Mouse (Mus musculus) heart, adult 11 months (tissue): ENCODE measurements at regions not wholly inside any gene's neighbourhood (a gene's known extent, or its start where the extent isn't known, plus 50 kb on each side); places are given as distances from the start of the nearest gene placed in this dataset.
A peak's percentile ranks its signal among the peaks of the same experiment; 100 is the strongest.

Experiments used
- DNase-seq: peaks from one replicate; pipeline ENCODE4 v3.0.0; 2022

DNA sequence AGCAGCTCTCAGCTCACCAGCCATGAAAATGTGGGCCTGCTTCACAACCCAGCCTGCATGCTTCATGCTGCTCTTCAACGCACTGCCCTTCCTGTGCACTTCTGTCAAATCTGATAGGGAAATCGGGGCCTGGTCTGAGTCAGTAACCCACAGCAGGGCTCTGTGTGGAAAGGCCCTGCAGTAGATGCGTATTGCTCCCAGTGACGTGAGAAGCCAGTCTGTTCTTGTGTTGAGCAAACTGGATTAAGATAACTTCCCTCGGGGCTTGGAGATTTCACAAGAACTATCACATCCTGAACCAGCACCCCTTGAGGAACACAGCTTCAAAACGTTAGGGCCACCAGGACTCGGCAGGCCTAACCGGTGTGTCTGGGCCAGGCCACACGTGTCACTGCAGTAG lies 106.5 kb upstream of the Klf14 start:
- peak; percentile 93 for DNase-seq

DNA sequence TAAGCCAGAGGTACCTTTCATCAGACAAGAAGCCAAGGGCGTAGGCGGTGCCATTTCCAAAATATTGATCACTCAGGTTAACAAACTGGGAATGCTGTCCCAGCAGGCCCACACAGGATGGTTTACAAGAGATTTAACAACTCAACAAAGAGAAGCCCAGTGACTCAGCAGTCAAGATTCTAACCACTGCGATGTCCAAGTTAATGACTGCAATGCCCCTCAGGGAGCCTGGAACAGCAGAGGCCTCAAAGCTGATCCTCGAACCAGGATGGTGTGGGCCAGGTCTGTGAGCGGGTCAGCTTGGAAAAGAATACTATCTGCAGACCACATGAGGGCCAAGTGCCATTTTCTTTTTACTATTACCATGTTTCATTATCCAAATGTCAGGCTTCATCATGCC lies 108.0 kb upstream of the Klf14 start:
- DNase-seq, result peak; percentile 88

DNA sequence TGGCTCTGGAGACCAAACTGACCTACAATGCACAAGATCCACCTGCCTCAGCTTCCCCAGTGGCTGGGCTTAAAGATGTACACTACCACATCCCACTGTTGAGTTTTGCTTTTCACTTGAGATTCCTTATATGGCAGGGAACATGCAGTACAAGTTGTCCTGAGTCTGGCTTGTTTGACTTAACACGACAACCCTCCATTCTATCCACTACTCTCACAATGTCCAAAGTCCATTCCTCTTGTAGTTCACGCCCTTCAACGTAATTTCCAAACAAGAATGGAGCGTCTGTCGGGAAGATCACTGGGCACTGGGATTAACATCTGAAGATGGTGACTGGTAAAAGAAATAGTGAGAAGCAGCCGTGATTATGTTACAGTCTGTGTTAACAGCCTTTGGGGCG lies 108.6 kb upstream of the Klf14 start:
- DNase-seq, result no peak

DNA sequence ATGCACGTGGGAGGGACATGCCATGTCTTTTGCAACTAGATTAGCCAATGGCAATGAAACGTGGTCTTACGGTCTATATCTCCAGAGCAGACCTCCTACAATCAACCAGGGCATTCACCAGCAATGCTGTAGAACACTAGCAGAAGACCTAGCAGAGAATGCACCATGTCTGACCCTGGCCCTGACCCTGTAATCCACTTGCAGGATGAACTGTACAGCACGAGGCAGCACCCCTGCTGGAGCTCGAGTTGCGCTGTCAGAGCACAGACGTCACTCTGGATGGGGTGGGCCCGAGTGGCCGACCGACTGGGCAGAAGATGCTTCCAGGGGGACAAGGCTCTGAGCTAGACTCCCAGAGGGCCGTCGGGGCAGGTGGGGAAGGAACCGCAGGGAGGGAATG lies 110.4 kb upstream of the Klf14 start:
- DNase-seq, result peak; percentile 87

DNA sequence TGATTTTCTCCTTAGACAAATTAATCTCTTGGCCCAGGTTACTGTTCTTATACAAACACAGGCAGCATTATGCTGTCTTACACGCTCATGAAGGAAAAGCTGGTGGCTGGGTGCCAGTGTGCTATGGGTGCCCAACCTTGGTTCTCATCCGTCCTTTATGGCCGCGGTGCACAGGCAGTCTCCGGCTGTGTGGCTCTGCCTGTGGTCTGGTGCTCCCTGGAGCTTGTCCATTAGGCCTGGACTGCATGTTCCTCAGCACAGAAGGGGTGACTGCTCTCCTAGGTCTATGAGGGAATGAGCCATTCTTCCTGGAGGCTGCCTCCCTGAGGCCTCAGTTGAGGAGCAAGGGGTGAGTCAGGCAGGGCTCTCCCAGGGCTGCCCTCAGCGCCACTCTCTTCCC lies 111.7 kb upstream of the Klf14 start:
- DNase-seq, result peak; percentile 91

DNA sequence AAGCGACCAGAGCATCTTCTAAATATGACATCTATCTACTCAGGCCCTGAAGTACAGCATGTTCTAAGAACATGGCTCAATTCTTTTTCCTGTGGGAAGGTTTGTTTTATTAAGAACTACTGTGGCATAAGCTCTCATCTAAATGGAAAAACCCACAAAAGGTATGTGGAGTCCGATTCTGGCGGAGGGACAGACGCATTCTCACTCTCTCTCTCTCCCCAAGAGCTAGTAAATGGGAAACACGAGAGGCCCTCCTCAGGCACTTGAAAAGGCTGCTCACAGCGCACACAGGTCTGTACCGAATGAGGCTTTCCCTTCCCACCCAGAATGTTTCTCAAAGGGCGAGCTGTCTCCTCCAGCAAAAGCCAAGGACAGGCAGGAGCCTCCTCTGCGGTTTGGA lies 112.1 kb upstream of the Klf14 start:
- peak; percentile 88 for DNase-seq

DNA sequence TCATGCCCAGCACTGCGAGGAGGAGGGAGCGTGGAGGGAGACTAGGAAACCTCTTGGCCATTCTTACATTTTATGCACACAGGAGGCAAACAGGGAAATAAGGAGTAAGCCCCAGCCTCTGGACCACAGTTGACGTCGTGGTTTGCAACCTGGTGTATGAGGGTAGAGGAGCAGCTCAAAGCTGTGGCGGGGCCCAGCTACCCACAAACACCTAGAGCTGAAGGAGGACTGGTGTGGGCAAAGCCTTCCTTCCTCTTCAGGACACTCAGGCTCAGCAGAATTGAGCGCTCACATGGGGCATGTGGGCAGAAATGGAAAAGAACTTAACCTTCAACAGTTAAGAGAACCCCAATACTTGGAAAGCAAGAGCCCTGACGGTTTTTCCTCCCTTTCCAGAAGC lies 113.2 kb upstream of the Klf14 start:
- peak; percentile 89 for DNase-seq

DNA sequence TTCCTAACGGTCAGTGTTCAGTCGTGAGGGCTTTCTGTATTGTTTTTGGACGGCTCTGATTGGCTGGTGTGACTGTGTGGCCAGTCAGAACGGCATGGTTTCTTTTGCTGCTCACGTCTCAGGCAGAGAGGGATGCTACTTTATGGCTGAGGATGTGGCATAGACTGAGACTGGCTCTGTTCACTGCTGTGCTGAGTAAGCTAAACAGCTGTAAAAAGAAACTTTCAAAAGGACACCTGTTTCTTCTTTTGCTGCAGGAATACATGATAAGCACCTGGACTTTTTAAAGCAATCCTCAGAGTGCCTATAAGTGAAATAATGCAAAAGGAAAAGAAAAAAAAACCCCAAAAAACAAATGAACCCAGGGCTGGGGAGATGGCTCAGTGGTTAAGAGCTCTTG lies 113.7 kb upstream of the Klf14 start:
- DNase-seq, result no peak

DNA sequence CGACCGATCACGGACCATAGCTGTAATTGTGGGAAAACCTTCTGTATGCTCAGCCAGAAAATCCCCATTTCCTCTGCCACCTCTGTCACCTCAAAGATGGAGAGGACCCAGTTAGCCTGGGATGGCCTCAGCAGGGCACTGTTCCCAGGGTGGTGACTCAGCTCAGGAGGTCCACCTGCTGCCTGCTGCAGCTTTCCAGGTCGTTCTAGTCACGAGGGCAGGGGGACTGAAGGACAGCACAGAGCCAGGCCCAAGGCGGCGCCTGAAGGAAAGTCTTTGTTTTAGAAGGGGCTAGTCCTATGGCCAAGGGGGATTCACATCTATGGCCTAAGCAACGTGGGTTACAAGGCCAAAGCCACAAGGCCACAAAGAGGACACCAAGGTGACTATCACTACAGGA lies 114.5 kb upstream of the Klf14 start:
- peak; percentile 96 for DNase-seq

DNA sequence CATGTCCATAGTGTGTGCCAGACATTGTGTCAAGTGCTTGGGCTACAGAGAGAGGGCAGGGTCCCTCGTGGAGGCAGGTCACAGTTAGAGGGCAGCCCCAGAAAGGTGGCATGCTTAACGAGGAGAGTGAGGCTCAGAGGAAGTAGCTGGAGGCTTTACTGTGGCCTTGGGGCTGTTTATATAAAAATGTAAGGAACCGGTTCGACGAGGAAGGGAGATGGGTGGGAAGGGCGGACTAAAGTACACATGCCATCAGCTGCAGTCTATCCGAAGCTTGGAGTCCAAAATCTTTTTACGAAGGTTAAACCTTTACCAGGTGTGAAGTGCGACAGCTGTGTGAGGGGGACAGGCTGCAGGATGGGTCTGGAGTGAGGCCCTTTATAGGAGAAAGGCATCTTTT lies 115.5 kb upstream of the Klf14 start:
- no peak for DNase-seq

DNA sequence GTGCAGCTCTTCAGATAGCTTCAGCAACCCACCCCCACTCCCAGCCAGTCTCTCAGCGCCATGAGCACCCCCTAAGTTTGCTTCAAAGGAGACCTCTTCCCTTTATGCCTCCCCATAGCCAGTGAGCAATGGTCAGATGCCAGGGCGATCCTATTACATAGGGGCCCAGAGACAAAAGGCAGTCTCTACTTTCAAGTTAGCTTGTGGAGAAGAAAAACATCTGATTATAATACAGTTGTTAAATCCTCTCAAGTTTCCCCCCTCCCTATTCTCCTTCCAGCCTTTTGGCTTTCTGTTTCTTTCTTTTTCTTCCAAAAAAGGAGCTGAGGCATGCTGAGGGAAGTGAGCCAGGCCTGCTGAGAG lies 116.3 kb upstream of the Klf14 start:
- DNase-seq, result no peak

DNA sequence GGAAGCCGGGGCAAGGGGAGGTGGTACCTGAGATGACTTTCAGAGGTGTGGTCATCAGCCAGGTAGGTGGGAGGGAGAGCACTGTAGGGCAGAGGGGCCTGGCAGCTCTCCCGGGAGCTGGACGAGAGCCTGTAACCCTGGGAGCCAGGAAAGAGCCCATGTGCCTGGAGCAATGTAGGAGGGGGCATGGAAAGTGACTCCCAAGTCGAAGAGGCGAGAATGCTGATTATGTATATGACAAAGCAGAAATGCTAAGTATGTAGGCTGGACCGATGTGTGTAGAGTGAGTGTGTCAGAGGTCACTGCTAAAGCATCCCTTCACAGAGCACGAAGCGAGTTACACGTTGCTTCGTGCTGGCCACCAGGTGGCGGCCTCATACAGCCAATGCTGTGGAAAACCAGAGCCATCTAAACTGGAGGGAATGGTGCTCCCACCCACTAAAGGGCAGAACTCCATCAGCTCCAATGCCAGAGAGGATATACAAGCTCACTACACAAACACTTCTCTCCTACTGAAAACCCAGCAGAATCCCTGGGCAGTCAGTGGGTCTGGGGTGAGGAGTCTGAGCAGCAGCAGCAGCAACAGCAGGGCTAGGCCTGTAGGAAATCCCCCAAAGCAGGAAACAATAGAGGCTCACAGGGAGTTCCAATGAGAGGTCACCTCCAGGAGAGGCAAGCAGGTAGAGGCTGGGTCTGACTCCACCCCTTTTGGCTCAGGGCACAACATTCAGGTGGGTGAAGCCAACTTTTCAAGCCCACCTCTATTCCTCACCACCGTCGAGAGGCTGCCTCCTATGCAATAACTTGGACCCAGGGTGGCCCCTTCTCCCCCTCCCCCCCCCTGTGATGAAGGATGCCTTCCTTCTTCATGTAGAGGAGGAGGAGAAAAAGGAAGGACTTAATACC lies 116.9 kb upstream of the Klf14 start:
- peak; percentile 97 for DNase-seq

DNA sequence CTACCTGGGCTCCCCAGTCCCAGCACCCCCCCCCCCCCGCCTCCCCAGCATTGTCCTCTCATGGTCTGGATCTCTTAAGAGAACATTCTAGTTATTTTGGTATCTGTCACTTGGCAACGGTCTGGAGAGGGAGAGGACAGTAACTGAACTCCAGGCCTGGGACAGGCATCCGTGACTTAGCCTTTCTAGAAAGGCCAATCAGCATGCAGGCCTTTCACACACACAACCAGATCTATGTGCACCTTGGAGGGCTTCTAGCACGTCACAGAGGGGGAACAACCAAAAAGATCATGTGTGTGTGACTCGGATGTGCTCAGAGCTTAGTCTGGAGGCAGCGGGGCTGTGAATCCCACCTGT lies 117.6 kb upstream of the Klf14 start:
- DNase-seq, result no peak

DNA sequence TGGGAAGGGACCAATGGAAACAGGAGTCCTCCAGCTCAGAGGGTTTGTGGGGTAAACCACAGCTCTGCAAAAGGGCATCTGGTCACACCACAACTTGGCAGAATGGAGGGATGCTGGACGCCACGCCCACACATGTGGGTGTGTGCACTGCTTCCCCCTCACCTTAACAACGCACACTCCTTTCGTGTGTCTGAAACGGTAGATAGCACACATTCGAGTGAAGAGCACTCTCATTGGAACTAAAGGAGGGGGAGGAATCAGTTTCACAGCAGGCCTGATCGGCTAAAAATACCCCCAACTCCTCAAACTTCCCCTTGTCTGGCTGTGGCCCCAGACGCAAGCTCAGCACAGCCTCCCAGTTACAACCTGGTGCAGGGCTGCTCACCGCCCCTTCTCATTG lies 118.3 kb upstream of the Klf14 start:
- peak; percentile 93 for DNase-seq

DNA sequence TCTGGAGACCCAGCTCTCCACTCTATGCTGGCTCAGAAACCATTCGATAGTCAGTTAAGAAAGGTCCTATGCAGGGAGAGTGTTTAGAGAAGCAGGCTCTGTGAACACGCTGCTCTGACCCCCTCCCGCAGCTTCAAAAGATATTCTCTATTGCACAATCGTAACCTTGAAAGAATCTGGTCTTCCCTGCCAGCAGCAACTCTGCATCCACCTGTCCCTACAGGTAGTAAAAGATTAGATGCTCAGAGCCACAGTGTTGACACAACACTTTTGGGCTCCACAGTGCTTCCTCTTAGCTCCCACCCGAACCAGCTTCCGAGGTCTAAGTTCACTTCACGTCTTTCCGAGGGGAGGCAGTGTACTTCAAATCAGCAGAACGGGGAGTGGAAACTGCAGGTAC lies 118.9 kb upstream of the Klf14 start:
- no peak for DNase-seq

DNA sequence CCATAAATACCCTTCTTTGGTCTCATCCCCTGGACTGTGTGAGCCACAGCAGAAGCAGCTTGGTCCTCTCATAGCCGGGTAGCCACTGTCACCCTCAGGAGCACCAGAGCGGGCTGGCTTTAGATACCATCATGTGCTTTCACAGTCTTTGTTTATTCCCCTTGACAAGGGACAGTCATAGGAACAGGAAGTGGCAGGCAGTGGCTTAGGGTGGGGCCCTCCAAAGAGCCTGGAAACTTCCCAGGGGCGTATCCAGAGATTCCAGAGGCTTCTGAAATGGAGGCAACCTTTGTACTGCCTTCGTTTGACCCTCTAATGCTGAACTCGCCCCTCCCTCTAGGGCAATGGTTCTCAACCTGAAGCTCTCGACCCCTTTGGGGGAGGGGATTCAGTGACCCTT lies 119.5 kb upstream of the Klf14 start:
- DNase-seq, result peak; percentile 98

DNA sequence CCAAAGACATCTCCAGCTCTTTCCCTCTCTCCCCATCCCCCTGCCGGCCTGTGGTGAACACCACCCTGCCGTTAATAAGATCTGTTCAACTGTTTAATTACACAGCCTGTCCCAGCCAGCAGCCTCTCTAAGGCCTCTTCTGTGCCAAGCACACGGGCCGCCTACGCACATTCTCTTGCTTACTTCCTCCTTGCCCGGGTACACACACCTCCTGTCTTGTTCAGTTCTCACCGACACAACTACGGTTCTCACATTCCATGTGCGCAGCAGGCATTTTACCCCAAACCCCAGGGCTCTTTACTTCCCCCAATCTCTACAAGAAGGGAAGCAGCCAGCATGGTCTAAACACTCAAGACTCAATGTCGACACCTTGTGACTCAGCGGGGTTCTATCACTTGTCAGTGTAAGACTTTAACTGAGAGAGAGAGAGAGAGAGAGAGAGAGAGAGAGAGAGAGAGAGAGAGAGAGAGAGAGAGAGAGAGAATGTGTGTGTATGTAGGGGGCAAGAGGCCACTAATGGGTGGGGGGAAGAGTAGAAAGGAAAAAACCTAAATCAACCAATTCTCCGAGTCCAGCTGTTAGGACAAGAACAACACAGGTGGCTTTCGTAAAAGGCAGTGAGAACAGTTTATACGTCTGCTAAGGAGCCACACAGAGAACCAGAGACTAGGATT lies 120.8 kb upstream of the Klf14 start:
- DNase-seq, result peak; percentile 95

DNA sequence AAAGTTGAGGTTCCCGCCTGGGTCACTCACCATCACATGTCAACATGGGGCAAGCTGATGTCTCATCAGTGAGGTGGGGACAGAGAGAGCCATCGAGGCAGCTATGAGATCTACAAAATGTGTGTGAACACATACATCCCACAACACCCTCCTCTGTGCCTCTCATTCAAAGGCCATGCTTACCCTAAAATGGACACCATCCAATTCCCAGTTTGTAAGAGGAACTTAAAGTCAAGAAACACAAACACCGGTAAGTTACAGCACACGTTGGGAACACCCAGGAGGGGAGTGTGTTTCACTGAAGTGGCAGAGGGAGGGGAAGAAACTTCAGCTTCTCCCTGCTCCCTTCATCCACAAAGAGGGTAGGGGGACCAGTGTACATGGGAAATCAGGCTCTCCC lies 121.4 kb upstream of the Klf14 start:
- no peak for DNase-seq

DNA sequence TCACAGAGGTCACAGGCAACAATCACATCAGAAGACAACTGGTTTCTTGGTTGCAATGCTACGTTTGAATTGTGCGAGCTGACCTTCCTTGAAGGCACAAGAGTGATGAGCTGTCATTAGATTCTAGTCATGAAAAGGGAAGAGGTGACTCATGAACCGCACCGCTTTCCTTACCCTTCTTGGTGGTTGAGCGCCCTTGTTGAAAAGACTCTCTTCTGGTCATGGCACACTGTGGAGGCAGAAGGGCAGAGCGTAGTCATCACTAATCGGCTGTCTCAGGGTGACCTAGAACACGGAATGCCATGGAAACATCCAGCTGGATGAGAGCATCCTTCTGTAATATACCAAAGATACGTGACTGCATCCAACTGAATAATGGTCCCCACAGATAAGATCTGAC lies 121.8 kb upstream of the Klf14 start:
- DNase-seq, result no peak

DNA sequence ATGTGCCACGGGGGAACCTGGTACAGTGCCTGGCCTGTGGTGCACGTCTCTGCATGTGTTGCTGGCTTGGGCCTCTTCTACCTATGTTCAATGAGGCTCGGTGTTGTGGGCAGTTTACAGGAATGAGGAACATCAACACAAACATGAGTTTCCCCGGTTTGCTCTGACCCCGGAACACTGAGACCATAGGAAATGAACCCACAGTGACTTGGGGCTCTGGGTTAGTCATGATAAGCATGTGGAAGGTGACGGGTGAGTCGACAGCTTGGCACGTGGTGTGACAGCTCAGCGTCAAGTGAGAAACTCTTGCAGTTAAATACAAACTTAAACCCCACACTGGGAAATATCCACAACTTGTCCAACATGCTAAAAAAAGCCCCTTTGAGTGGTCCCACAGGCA lies 122.4 kb upstream of the Klf14 start:
- DNase-seq, result no peak

DNA sequence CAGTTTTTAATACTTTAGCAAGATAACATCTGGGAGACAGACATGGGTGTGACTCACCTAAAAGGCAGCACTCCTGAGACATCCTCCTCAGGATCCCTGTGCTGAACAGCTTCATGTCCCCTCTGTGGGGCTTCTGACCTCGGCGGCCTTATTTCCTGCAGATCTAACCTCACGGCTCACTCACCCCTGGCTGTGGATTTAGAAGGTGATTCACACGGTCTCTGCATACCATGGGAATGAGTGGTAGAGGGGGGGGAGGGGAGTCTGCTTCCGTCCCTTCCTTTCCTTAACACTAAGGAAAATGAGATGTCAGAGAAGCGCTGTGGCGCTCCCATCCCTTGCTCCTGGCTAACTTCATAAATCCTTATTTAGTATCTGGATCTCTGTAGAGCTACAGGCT lies 123.1 kb upstream of the Klf14 start:
- DNase-seq, result no peak

DNA sequence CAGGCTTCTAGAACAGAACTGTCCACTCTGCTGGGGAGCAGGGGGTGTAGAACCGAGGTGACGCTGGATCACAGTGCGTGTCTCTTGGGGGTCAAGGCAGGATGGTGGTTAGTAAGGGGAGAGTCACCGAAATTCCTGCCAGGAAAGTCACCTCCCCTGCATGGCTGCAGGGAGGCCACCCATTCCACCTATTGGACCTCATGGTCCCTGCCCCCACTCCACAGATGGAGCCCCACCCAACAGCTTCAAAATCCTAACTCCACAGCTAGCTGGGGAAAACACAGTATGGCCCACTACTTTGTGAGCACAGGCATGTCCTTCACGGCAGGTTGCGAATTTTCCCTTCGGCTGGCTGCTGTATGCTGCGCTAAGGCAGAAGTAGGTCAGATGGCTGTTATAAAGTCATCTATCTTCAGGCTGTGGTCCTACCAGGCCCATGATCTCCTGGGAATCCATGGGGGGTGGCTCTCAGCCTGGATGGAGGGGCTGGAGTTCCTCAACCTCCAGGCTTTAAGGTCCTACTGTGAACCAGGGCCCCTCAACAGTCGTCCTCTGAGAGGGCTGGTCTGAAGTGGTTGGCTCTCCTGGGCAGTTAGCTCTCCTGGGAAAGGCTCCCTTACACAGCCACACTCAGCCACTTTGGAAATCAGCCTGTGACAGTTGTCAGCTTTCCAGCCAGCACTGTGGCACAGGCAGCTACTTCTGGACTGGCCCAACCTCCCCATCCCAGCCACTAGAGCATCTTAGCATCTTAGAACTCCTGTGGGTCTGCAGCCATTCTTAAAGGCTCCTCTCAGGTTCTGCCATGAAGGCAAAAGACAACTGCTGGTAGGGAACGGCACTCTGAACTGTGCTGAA lies 124.0 kb upstream of the Klf14 start:
- peak; percentile 95 for DNase-seq

DNA sequence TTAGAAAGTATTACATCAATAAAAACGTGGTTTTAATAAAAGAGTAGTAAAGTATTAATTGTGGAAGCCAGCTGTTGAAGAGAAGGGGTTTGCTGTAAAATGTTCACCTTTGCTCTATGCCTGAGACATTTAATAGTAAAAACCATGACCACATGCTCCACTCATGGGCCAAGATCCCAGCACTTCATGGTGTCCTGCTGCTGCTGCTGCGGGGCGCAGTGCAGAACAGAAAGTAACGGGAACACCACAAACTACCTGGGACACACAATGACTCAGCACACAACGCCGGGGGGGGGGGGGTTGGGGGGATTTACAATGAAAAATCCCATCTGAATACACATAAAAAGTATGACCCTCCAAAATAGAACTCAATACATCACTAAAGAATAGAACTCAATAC lies 124.8 kb upstream of the Klf14 start:
- no peak for DNase-seq
